Mouse (Mus musculus): ENCODE measurements around the gene Ndufs5.

Ndufs5 gene

GRCm38 (mm10) chr4:123687025-123687781 is 30.8 kb downstream of the Ndufs5 start:
- no peak for DNase-seq (ENCODE audit: low spot score in 2 of 2)

- no peak for DNase-seq (ENCODE audit: low spot score in 2 of 2)
Observed at GRCm38 (mm10) chr4:123686368-123687024, 31.5 kb downstream of the Ndufs5 start.

GRCm38 (mm10) chr4:123685506-123686242 is 32.3 kb downstream of the Ndufs5 start:
- DNase-seq (ENCODE audit: low spot score in 2 of 2), result no peak

- DNase-seq (ENCODE audit: low spot score in 2 of 2), result no peak
Observed at GRCm38 (mm10) chr4:123685046-123685445, 33.0 kb downstream of the Ndufs5 start.

GRCm38 (mm10) chr4:123684260-123684659 is 33.7 kb downstream of the Ndufs5 start, which contains the start of gene Macf1:
Macf1 (minus strand) TSS chr4:123684360.
- no peak for DNase-seq (ENCODE audit: low spot score in 2 of 2)

- no peak for DNase-seq (ENCODE audit: low spot score in 2 of 2)
Observed at GRCm38 (mm10) chr4:123682291-123682690, 35.7 kb downstream of the Ndufs5 start.

GRCm38 (mm10) chr4:123680962-123681361 is 37.0 kb downstream of the Ndufs5 start:
- no peak for DNase-seq (ENCODE audit: low spot score in 2 of 2)

GRCm38 (mm10) chr4:123677060-123677804 is 40.8 kb downstream of the Ndufs5 start:
- DNase-seq (ENCODE audit: low spot score in 2 of 2), result peak in 1 of 2 experiments; percentile 47

GRCm38 (mm10) chr4:123670598-123670997 is 47.4 kb downstream of the Ndufs5 start:
- DNase-seq (ENCODE audit: low spot score in 2 of 2), result no peak

- no peak for DNase-seq (ENCODE audit: low spot score in 2 of 2)
Observed at GRCm38 (mm10) chr4:123669696-123670095, 48.3 kb downstream of the Ndufs5 start.

- DNase-seq (ENCODE audit: low spot score in 2 of 2), result peak in 1 of 2 experiments; percentile 86
Observed at GRCm38 (mm10) chr4:123667260-123667867, 50.6 kb downstream of the Ndufs5 start.

GRCm38 (mm10) chr4:123666517-123666916 is 51.5 kb downstream of the Ndufs5 start:
- no peak for DNase-seq (ENCODE audit: low spot score in 2 of 2)

GRCm38 (mm10) chr4:123665681-123666278 is 52.2 kb downstream of the Ndufs5 start:
- no peak for DNase-seq (ENCODE audit: low spot score in 2 of 2)

GRCm38 (mm10) chr4:123664951-123665661 is 52.9 kb downstream of the Ndufs5 start:
- no peak for DNase-seq (ENCODE audit: low spot score in 2 of 2)

- peak in 1 of 2 experiments; percentile 57 for DNase-seq (ENCODE audit: low spot score in 2 of 2)
Observed at GRCm38 (mm10) chr4:123664021-123664950, 53.7 kb downstream of the Ndufs5 start.

- no peak for DNase-seq (ENCODE audit: low spot score in 2 of 2)
Observed at GRCm38 (mm10) chr4:123663688-123663965, 54.4 kb downstream of the Ndufs5 start.

- DNase-seq (ENCODE audit: low spot score in 2 of 2), result no peak
Observed at GRCm38 (mm10) chr4:123662914-123663687, 54.9 kb downstream of the Ndufs5 start.

Measured in frontal cortex, postnatal 25 days (tissue).